ENCODE assay signal across 20 mouse cellular contexts in genomic region chr2:102733128-102733527, GRCm38 (mm10).
DNase-seq lines count a peak whose midpoint lies in the region; ATAC-seq and TF ChIP-seq lines count a peak whose summit lies in the region.
"Had no signal": no experiment of that assay in that cellular context is flagged by ENCODE, and none has a peak within 500 bp of the region (broad histone marks: within the 10 kb centered on the region; RNA-seq: fewer than 3 reads in every experiment).

No protein-coding gene starts in this region.

- no peaks in the 10 kb centered on the region for H3K79me2 ChIP-seq in CH12.LX (replicated peaks; ENCODE audit: control insufficient read depth, extremely low read depth, insufficient read depth, poor library complexity, severe bottlenecking)

- no peak overlapping the region for H3K9ac ChIP-seq in limb, embryonic 12.5 days (replicated peaks)
- peak overlapping the region; percentile 37; the same call in 1 of the 2 replicates for H3K9ac ChIP-seq in CH12.LX (ENCODE audit: insufficient read depth, low read depth)
- H3K9ac ChIP-seq in heart, embryonic 11.5 days (ENCODE audit: low read depth, low read length), result no peak overlapping the region
- H3K9ac ChIP-seq: heart, embryonic 13.5 days; hindbrain, embryonic 14.5 days; kidney, embryonic 15.5 days; stomach, embryonic 15.5 days had no signal

- ATAC-seq in limb, embryonic 12.5 days (ENCODE audit: insufficient number of reproducible peaks, insufficient read depth, low FRiP score, low TSS enrichment, low read depth), result no peak
- ATAC-seq in heart, embryonic 11.5 days (replicated peaks; ENCODE audit: insufficient number of reproducible peaks, low FRiP score, low TSS enrichment), result no peak
- ATAC-seq: forebrain, embryonic 16.5 days; intestine, postnatal 0 days had no signal

- H3K27ac ChIP-seq in limb, embryonic 12.5 days, result peak overlapping the region; percentile 54
- H3K27ac ChIP-seq in limb, embryonic 10.5 days, result no peak overlapping the region
- peak overlapping the region; percentile 57 for H3K27ac ChIP-seq in CH12.LX (ENCODE audit: insufficient read depth, low read depth)
- no peak overlapping the region for H3K27ac ChIP-seq in heart, embryonic 11.5 days (ENCODE audit: low read depth, low read length)
- H3K27ac ChIP-seq: heart, embryonic 13.5 days; hindbrain, embryonic 14.5 days; kidney, embryonic 15.5 days; macrophage; midbrain, embryonic 10.5 days; stomach, embryonic 15.5 days had no signal

- H3K4me1 ChIP-seq in limb, embryonic 12.5 days (replicated peaks), result peaks cover 37% of the 10 kb centered on the region
- peaks cover 35% of the 10 kb centered on the region for H3K4me1 ChIP-seq in limb, embryonic 10.5 days
- peaks cover 39 to 78% of the 10 kb centered on the region in 2 experiments for H3K4me1 ChIP-seq in CH12.LX (ENCODE audit: control insufficient read depth in 1 of 2, insufficient read depth in 2 of 2)
- H3K4me1 ChIP-seq in heart, embryonic 11.5 days (ENCODE audit: control insufficient read depth, insufficient read depth, low read length), result peaks cover 6% of the 10 kb centered on the region
- H3K4me1 ChIP-seq: kidney, embryonic 15.5 days; stomach, embryonic 15.5 days had no signal

- dilution Hi-C loops in CH12.LX (cut with MboI; ENCODE audit: extremely low pct_ligation_motif_present, extremely low pct_unique_long_range_greater_than_20kb, low sequenced_read_pairs), result no loop called here

- no peaks in the 10 kb centered on the region for H3K9me3 ChIP-seq in limb, embryonic 12.5 days
- no peaks in the 10 kb centered on the region for H3K9me3 ChIP-seq in limb, embryonic 10.5 days (replicated peaks)
- no peaks in the 10 kb centered on the region for H3K9me3 ChIP-seq in CH12.LX (replicated peaks; ENCODE audit: low read length)
- H3K9me3 ChIP-seq in heart, embryonic 11.5 days (replicated peaks; ENCODE audit: control insufficient read depth, low read length), result no peaks in the 10 kb centered on the region
- H3K9me3 ChIP-seq: heart, embryonic 13.5 days; kidney, embryonic 15.5 days; midbrain, embryonic 10.5 days; stomach, embryonic 15.5 days had no signal

- no peak overlapping the region for H3K4me3 ChIP-seq in limb, embryonic 12.5 days (replicated peaks)
- no peak overlapping the region for H3K4me3 ChIP-seq in limb, embryonic 10.5 days
- H3K4me3 ChIP-seq in CH12.LX (replicated peaks in 1 of 3; ENCODE audit: low read depth in 2 of 3, low read length in 2 of 3, poor library complexity in 1 of 3), result no peak overlapping the region
- H3K4me3 ChIP-seq in heart, embryonic 11.5 days (ENCODE audit: low read depth, low read length), result no peak overlapping the region
- H3K4me3 ChIP-seq: erythroblast, embryonic 14.5 days; heart, embryonic 13.5 days; kidney, embryonic 15.5 days; midbrain, embryonic 10.5 days; stomach, embryonic 15.5 days had no signal

- TF ChIP-seq EP300 in CH12.LX (IDR thresholded peaks at IDR 0.05; ENCODE audit: low read length), result no peak; the same call in 1 of the 2 replicates

- no peak for TF ChIP-seq POLR2A in CH12.LX (IDR thresholded peaks at IDR 0.05; ENCODE audit: low read depth, low read length)

- in situ Hi-C loops in CH12.LX (cut with MboI; ENCODE audit: low pct_ligation_motif_present, low pct_unique_long_range_greater_than_20kb, low sequenced_read_pairs), result no loop called here

- no peak for DNase-seq in limb, embryonic 10.5 days (ENCODE audit: low spot score)
- no peak for DNase-seq in CH12.LX (ENCODE audit: extremely low read depth)
- peak; percentile 65 for DNase-seq in induced T-regulatory cell, adult 2 months (ENCODE audit: low read depth)
- DNase-seq in thymus, postnatal 25 days, result peak; percentile 17
- no peak for DNase-seq in testis, postnatal 10 days (ENCODE audit: low spot score)
- DNase-seq: adrenal gland, postnatal 10 days; cerebellum, postnatal 10 days; kidney, postnatal 4 days; lung, adult 18-20 months had no signal

- no peaks in the 10 kb centered on the region for H3K36me3 ChIP-seq in limb, embryonic 12.5 days
- no peaks in the 10 kb centered on the region for H3K36me3 ChIP-seq in limb, embryonic 10.5 days
- H3K36me3 ChIP-seq in CH12.LX (replicated peaks in 1 of 2; ENCODE audit: control insufficient read depth in 1 of 2, insufficient read depth in 1 of 2, low read length in 1 of 2), result no peaks in the 10 kb centered on the region
- no peaks in the 10 kb centered on the region for H3K36me3 ChIP-seq in heart, embryonic 11.5 days (ENCODE audit: control insufficient read depth, insufficient read depth, low read length)
- H3K36me3 ChIP-seq: heart, embryonic 13.5 days; kidney, embryonic 15.5 days; midbrain, embryonic 10.5 days; stomach, embryonic 15.5 days had no signal

- no peak overlapping the region for H3K4me2 ChIP-seq in limb, embryonic 12.5 days
- H3K4me2 ChIP-seq in CH12.LX (ENCODE audit: insufficient read depth, low read depth, poor library complexity, severe bottlenecking), result peak overlapping the region; percentile 63; the same call in 1 of the 2 replicates
- H3K4me2 ChIP-seq in heart, embryonic 11.5 days, result no peak overlapping the region
- H3K4me2 ChIP-seq: heart, embryonic 13.5 days; hindbrain, embryonic 14.5 days; kidney, embryonic 15.5 days; stomach, embryonic 15.5 days had no signal

- no peak for TF ChIP-seq CTCF in CH12.LX (conservative IDR thresholded peaks at IDR 0.05 in 1 of 2, IDR thresholded peaks at IDR 0.05 in 1 of 2; ENCODE audit: low read depth in 2 of 2, low read length in 2 of 2)

- TF ChIP-seq RAD21 in CH12.LX (IDR thresholded peaks at IDR 0.05; ENCODE audit: low read depth, low read length), result no peak

- 70% methylated on average over 4 of the region's 4 CpGs for WGBS in limb, embryonic 12.5 days
- WGBS in limb, embryonic 10.5 days, result 85% methylated on average over 4 of the region's 4 CpGs
- 82% methylated on average over 4 of the region's 4 CpGs for WGBS in heart, embryonic 11.5 days (ENCODE audit: insufficient replicate concordance)

- H3K27me3 ChIP-seq in limb, embryonic 12.5 days, result 0 out of 2 replicates have a peak, but pooled peaks cover 8% of the 10 kb centered on the region
- H3K27me3 ChIP-seq in limb, embryonic 10.5 days (ENCODE audit: low read depth, poor library complexity, severe bottlenecking), result no peaks in the 10 kb centered on the region
- H3K27me3 ChIP-seq in CH12.LX (replicated peaks), result no peaks in the 10 kb centered on the region
- H3K27me3 ChIP-seq in heart, embryonic 11.5 days (ENCODE audit: control insufficient read depth, insufficient read depth, low read length), result no peaks in the 10 kb centered on the region
- H3K27me3 ChIP-seq: heart, embryonic 13.5 days; kidney, embryonic 15.5 days; stomach, embryonic 15.5 days had no signal

TF ChIP-seq in CH12.LX, 34 proteins besides CTCF, POLR2A, EP300 and RAD21:
- TF ChIP-seq TCF12 (IDR thresholded peaks at IDR 0.05; ENCODE audit: low read depth, low read length), result peak; percentile 31; the same call in 1 of the 2 replicates
- TF ChIP-seq ZKSCAN1 (IDR thresholded peaks at IDR 0.05; ENCODE audit: borderline replicate concordance, low read depth, low read length), result no peak
- peak; percentile 11; the same call in 1 of the 2 replicates for TF ChIP-seq JUN (IDR thresholded peaks at IDR 0.05; ENCODE audit: insufficient read depth, low read depth, low read length)
- TF ChIP-seq BHLHE40 (IDR thresholded peaks at IDR 0.05; ENCODE audit: low read depth, low read length), result peak; percentile 39; the same call in 1 of the 2 replicates
- TF ChIP-seq SMC3 (IDR thresholded peaks at IDR 0.05; ENCODE audit: low read depth, low read length), result no peak
- no peak for TF ChIP-seq NRF1 (IDR thresholded peaks at IDR 0.05; ENCODE audit: low read depth, low read length)
- TF ChIP-seq MXI1 (IDR thresholded peaks at IDR 0.05; ENCODE audit: low read depth, low read length), result peak; percentile 48; the same call in 1 of the 2 replicates
- TF ChIP-seq IRF4 (IDR thresholded peaks at IDR 0.05; ENCODE audit: low read depth, low read length), result peak; percentile 63
- 0 out of 2 replicates have a peak, but pooled peaks have one; percentile 39 for TF ChIP-seq SIN3A (IDR thresholded peaks at IDR 0.05; ENCODE audit: low read length)
- no peak for TF ChIP-seq TBP (conservative IDR thresholded peaks at IDR 0.05; ENCODE audit: low read depth, low read length)

Comparison
In these comparisons a context has a peak if more than half of its experiments do, and no peak if none do; other contexts are left out.
1. H3K27ac ChIP-seq: peak in limb, embryonic 12.5 days (single experiment) and CH12.LX (single experiment); none in limb, embryonic 10.5 days (single experiment) and heart, embryonic 11.5 days (single experiment).
2. DNase-seq: peak in induced T-regulatory cell, adult 2 months (single experiment) and thymus, postnatal 25 days (single experiment); none in limb, embryonic 10.5 days (single experiment), CH12.LX (single experiment) and testis, postnatal 10 days (single experiment).